Mouse (Mus musculus): ENCODE measurements at regions not wholly inside any gene's neighbourhood (a gene's known extent, or its start where the extent isn't known, plus 50 kb on each side); places are given as distances from the start of the nearest gene placed in this dataset.

- DNase-seq (ENCODE audit: low read depth, low spot score) = no peak
Observed at GRCm38 (mm10) chr3:148559752-148560460, 430.4 kb downstream of the Adgrl2 start.

GRCm38 (mm10) chr3:148558592-148559157, 431.7 kb downstream of the Adgrl2 start:
- no peak for DNase-seq (ENCODE audit: low read depth, low spot score)

- no peak for DNase-seq (ENCODE audit: low read depth, low spot score)
Observed at GRCm38 (mm10) chr3:148555324-148555723, 435.0 kb downstream of the Adgrl2 start.

DNA sequence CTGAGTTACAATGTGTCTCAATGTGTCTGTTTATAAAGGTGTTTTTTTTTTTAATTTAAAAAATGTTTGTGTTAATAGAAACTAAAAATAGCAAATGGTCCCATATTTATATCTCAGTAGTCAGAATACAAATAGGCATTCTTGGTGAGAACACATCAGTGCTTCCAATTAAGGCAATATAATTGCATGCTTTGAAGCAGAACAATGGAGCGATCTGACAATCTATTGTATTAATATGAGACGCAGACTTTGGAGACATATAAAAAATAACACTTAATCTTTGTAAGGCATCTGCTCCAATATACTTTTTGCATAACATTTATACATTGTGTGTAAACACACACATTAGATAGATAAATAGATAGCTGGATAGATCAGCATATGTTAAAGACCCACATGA, 439.6 kb downstream of the Adgrl2 start:
- no peak for DNase-seq (ENCODE audit: low read depth, low spot score)

- DNase-seq (ENCODE audit: low read depth, low spot score) = no peak
Observed at GRCm38 (mm10) chr3:148544929-148545328, 445.4 kb downstream of the Adgrl2 start.

- DNase-seq (ENCODE audit: low read depth, low spot score) = no peak
Observed at GRCm38 (mm10) chr3:148542217-148542616, 448.1 kb downstream of the Adgrl2 start.

- DNase-seq (ENCODE audit: low read depth, low spot score) = no peak
Observed at GRCm38 (mm10) chr3:148537669-148538271, 452.6 kb downstream of the Adgrl2 start.

DNA sequence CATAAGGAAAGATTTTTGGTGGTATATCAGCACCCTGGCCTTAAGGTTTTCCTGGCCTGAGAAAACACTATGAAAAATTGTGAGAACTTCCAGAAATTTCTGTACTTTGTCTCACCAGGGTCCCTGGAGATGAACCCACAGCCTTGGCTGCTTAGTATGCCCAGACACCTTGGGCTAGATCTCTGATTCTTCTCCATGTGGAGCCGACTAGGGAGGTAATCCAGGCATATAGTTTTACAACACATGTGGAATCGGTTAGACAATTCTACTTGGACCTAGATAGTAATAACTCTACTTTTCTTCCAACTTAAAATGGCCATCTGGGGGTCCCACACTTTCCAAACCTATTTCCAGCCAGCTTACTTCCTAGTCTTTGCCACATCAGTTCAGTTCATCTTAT, 460.5 kb downstream of the Adgrl2 start:
- no peak for DNase-seq (ENCODE audit: low read depth, low spot score)

DNA sequence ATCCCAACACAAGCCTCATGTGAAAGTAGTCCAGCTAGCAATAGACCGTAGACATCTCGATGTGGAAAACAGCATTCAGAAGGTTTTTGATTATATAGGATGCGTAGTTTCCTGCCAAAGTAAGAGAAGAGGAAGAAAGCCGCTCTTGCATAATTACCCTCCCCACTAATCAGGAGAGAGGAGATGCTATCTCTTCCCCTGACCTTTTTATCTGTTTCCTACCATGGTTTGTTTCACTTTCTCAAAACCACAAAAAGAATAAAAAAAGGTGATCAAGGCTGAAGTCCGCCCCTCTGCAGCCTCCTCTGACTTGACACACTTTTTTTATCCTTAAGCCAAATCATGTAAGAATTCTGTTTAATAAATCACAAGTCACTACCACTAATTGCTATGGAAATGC, 480.0 kb downstream of the Adgrl2 start:
- DNase-seq (ENCODE audit: low read depth, low spot score) = no peak

DNA sequence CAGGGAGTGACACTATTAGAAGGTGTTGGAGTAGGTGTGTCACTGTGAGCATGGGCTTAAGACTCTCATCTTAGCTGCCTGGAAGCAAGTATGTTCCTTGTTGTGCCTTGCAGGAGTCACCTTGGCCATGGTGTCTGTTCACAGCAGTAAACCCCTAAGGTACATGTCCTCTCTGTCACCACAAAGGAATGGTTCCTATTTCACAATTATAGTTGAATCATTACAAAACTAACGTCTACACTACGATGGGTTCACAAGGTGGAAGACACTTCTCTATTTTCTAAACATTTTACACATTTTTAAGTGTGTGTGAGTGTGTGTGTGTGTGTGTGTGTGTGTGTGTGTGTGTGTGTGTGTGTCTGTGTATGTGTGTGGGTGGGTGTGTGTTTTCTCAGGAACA, 485.4 kb downstream of the Adgrl2 start:
- DNase-seq (ENCODE audit: low read depth, low spot score) = no peak

- DNase-seq (ENCODE audit: low read depth, low spot score) = no peak
Observed at GRCm38 (mm10) chr3:148503432-148503831, 486.9 kb downstream of the Adgrl2 start.

- no peak for DNase-seq (ENCODE audit: low read depth, low spot score)
Observed at GRCm38 (mm10) chr3:148501801-148502200, 488.6 kb downstream of the Adgrl2 start.

GRCm38 (mm10) chr3:148496672-148497071, 493.7 kb downstream of the Adgrl2 start:
- no peak for DNase-seq (ENCODE audit: low read depth, low spot score)

DNA sequence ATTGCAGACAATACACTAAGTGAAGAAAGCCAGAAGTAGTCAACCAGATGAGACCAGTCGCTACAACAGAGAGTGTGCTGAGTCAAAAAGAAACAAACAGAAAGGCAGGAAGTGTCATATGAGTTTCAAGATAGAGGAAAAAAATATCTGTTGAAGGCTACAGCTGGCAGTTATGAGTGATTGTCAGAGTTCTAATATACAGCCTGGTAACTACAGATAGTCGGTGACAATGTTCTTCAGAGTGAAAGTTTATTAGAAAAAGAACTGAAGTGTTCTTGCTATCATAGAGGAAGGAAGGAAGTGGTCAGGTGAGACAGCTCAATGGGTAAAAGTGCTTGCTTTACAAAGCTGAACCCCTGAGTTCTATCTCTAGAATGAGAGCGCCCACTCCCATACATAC, 499.1 kb downstream of the Adgrl2 start:
- DNase-seq (ENCODE audit: low read depth, low spot score) = no peak

GRCm38 (mm10) chr3:148489201-148489600, 501.2 kb downstream of the Adgrl2 start:
- DNase-seq (ENCODE audit: low read depth, low spot score) = no peak

DNA sequence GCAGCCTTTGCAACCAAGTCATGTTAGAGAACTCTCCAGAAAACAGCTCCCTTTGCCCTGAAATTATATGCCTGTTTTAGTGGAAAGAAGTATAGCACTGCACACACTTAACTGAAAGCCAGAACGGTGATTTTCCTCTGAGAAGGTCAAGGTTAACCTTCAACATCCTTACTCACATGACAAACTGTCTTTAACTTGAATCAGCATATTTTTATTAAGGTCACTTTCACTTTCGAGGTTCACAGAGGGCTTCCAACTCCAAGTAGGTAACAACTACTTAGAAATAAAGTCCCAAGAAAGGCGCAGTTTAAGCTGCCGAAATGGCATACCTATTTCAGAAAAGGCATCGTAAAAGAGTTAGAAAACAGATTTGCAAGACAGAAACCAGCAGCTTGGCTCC, 502.4 kb downstream of the Adgrl2 start:
- no peak for DNase-seq (ENCODE audit: low read depth, low spot score)

- DNase-seq (ENCODE audit: low read depth, low spot score) = no peak
Observed at GRCm38 (mm10) chr3:148475862-148476261, 514.5 kb downstream of the Adgrl2 start.

DNA sequence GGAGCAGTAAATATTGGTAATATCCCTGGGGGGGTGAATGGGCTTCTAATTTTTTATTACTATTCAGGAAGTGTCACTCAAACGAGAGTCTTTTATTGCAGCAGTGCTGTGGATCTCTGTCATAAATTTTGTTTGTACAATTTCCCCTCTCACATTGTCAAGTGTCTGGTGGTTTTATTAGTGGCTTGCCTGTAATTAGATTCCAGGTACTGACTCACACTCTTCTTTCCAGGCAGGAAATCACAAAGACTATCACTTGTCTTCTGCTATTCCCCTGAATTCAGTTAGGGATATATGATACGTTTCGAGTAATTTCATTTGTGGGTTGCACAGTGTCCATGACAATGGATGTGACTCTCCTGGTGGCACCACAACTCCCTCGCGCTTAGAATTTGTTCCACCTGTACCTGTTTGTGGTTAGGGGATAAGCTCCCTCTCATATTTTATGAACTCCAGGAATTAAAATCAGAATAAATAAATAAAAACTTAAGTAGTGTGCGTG, 517.4 kb downstream of the Adgrl2 start:
- DNase-seq (ENCODE audit: low read depth, low spot score) = no peak

GRCm38 (mm10) chr3:148465456-148465855, 524.9 kb downstream of the Adgrl2 start:
- no peak for DNase-seq (ENCODE audit: low read depth, low spot score)

DNA sequence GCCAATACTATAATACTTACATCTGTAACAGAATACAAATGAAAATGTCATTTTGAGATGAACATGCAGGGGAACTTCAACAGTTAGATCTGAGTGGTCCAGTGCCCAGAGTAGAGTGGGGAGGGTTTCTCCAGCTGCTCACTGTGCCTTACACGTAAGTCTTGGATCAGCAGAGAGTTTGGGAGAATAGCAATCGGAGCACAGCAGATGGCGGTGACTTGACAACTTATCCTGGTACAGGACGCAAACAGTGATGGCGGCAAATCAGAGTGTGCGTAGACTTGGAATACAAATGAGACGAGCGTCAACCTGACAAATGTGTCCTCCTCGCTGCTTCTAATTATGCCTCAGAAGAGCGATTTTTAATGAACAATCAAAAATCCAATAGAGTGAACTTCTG, 527.6 kb downstream of the Adgrl2 start:
- no peak for DNase-seq (ENCODE audit: low read depth, low spot score)

- DNase-seq (ENCODE audit: low read depth, low spot score) = no peak
Observed at GRCm38 (mm10) chr3:148448888-148449287, 541.5 kb downstream of the Adgrl2 start.

DNA sequence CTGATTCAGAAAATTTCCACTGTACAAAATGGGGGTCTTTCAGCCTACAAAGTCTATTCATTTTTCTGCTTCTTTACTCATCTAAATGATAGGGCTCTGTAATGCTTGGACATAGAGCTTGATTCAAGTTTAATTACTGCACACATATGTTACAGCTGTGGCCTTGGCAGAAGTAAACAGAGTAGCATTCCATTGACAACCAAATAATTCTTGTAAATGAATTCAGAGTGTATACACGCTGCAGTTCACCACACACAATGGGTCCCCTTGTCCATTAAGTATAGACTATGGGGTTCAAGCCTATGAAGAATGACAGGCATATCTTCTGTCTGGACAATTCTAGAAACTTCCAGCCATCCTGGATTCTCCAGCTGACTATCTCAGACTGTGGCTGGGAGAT, 541.9 kb downstream of the Adgrl2 start:
- no peak for DNase-seq (ENCODE audit: low read depth, low spot score)

GRCm38 (mm10) chr3:148446845-148447244, 543.5 kb downstream of the Adgrl2 start:
- DNase-seq (ENCODE audit: low read depth, low spot score) = no peak
